Mouse (Mus musculus): Measurements from ENCODE around the gene Plxna3. TPM values are rescaled to one million over a fixed set of nuclear protein-coding genes. Genes with fewer than 3 reads are reported as not detected.
"Not testable (repeated sequence)": the region's sequence is repeated elsewhere in the genome, so short reads cannot be mapped to it uniquely, and the experiment has no call there.

Plxna3 gene
- 16.4 and 17.9 TPM in 2 replicates for polyA plus RNA-seq (2012; rRNA removed)

DNA sequence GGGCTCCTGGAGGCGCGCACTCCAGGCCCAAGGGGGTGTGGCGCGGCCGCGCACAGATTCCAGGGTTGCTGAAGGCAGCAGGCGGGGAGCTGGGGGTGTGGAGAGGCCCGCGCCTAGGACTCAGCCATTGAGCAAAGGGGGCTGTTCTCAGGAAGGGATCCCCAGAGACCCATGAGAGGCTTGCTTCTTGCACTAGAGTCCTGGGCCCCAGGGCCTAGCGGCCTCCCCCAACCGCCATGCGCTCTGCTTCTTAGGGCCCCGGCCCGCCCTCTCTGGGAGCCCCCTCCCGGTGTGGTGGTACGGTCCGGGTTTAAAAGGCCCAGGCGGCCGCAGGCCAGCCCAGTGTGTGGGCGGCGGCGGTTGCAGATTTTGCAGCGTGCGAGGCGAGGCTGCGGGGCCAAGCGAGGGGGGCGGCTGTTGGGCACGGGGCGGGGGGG lies at the start of gene Plxna3:
Gene Plxna3, plus strand, starts transcription at position 342 of the 437 bp plus-strand sequence.
- peak; percentile 73 for DNase-seq (ENCODE audit: low spot score)

GRCm38 (mm10) chrX:74281041-74281731 lies 47.7 kb upstream of the Plxna3 start:
- no peak for DNase-seq (ENCODE audit: low spot score)

- DNase-seq (ENCODE audit: low spot score) = peak; percentile 49
These were observed 47.0 kb upstream of the Plxna3 start, which contains the start of the genes Taz and Dnase1l1 for GRCm38 (mm10) chrX:74281732-74282394. TSS of gene Taz (plus strand) at chrX:74281912. TSS of gene Dnase1l1 (minus strand) at chrX:74282337.

- peak; percentile 62 for DNase-seq (ENCODE audit: low spot score)
These were observed 46.3 kb upstream of the Plxna3 start for GRCm38 (mm10) chrX:74282395-74283091.

DNA sequence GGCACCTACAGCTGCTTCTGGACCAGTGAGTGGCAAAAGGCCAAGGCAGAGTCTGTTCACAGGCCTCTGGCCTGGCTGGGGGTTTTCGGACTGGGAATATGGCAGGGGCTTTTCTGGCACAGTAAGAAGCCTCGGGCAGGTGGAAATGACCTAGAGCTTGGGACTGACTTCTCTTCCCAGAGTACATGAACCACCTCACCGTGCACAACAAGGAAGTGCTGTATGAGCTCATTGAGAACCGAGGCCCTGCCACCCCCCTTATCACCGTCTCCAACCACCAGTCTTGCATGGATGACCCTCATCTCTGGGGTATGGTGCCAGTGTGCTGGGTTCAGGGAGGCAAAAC lies 45.8 kb upstream of the Plxna3 start:
- DNase-seq (ENCODE audit: low spot score) = no peak

DNA sequence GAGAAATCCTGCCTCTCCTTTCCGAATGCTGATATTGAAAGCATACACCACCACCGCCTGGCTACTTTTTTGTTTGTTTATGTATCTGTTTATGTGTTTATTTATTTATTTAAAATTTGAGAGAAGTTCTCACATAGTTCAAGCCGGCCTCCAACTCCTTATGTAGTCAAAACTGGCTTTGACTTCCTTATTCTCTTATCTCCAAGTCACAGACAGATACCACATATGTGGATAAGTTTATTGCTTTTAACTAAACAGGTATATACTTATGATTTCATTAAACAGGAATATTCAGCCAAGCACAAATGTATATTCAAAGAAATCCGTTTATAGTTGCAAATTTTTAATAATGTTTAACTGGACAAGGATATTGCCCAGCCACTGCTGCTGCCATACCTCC lies 35.4 kb upstream of the Plxna3 start:
- no peak for DNase-seq (ENCODE audit: low spot score)

DNA sequence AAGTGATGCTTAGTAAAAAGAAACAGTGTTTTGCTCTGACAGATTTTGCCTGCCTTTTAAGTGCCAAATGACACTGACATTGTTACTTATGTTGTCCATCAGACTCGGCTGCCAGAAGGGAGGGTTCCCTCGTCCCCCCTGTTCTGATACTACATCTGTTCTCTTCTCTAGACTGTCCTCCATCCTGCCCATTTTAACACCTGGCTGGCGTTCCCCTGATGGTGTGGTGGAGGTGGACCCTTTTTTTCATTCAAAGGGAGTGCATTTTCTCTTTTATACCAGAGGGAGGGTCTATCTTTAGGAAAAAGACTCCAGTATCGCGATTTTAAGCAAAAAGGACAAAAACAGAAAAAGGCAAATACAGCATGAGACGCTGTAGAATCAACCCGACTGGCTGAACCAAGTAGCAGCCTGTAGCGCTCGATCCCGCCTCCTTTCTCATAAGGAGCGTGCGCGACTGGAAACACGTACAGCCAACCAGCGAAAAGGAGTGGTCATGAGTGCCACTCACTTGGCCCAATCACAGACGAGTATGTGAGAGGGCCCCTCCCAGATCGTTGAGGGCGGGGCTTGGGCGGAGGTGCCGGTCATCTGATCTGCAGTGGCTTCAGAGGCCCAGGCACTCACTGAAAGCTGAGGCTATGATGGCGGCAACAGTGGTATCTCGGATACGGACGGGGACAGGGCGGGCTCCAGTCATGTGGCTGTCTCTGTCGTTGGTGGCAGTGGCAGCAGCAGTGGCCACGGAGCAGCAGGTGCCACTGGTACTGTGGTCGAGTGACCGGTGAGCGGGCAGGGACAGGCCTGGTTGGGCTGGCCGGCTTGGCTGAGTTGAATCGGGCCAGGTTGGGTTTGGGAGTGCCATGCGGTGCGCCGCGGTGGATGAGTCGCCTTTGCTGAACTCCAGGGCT lies 32.1 kb upstream of the Plxna3 start, which contains the start of gene Atp6ap1:
Gene Atp6ap1, plus strand, starts transcription at position 560 of the 911 bp plus-strand sequence.
- peak; percentile 67 for DNase-seq (ENCODE audit: low spot score)

DNA sequence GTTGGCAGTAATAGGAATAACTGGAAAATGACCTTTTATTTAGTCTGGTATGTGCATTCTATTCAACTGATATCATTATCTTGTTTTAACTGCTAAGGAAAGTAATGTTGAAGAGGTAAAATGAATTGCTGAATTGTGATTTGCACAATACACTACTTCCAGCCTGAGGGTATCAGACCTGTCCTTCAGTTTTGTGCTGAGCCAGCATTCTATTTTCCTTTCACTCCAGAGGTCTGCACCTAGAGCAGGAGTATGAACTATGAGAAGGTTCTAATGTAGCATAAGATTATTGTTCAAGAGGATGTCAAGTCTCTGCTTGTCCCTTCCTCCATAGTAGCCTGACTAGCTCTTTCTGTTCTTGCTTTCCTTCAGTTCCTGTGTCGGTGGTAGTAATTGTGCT lies 30.5 kb upstream of the Plxna3 start:
- no peak for DNase-seq (ENCODE audit: low spot score)

DNA sequence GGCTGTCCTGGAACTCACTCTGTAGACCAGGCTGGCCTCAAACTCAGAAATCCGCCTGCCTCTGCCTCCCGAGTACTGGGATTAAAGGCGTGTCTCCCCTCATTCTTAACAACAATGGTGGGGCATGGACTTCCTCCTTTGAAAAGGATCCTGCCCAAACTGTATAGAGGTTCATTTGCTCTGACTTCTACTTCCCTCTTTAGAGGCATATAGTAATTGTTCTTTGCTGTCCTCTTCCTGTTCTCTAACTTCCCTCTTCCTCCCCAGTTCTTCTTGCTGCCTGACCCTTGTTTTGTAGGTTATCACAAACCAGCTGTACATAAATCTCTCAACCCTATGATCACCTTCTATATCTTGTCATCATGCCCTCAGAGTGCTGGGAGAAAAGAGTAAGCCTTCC lies 29.1 kb upstream of the Plxna3 start:
- no peak for DNase-seq (ENCODE audit: low spot score)

- peak; percentile 67 for DNase-seq (ENCODE audit: low spot score)
These were observed 23.8 kb upstream of the Plxna3 start, which contains the start of gene Gdi1 for GRCm38 (mm10) chrX:74304867-74305700. TSS of gene Gdi1 (plus strand) at chrX:74304998.

GRCm38 (mm10) chrX:74312540-74313464 lies 16.1 kb upstream of the Plxna3 start, which contains the start of gene Fam50a:
TSS of gene Fam50a (plus strand) at chrX:74313033.
- peak; percentile 57 for DNase-seq (ENCODE audit: low spot score)

GRCm38 (mm10) chrX:74329215-74329671 lies 377 bp downstream of the Plxna3 start:
- DNase-seq (ENCODE audit: low spot score) = no peak

GRCm38 (mm10) chrX:74330166-74330930 lies 1.5 kb downstream of the Plxna3 start:
- no peak for DNase-seq (ENCODE audit: low spot score)

DNA sequence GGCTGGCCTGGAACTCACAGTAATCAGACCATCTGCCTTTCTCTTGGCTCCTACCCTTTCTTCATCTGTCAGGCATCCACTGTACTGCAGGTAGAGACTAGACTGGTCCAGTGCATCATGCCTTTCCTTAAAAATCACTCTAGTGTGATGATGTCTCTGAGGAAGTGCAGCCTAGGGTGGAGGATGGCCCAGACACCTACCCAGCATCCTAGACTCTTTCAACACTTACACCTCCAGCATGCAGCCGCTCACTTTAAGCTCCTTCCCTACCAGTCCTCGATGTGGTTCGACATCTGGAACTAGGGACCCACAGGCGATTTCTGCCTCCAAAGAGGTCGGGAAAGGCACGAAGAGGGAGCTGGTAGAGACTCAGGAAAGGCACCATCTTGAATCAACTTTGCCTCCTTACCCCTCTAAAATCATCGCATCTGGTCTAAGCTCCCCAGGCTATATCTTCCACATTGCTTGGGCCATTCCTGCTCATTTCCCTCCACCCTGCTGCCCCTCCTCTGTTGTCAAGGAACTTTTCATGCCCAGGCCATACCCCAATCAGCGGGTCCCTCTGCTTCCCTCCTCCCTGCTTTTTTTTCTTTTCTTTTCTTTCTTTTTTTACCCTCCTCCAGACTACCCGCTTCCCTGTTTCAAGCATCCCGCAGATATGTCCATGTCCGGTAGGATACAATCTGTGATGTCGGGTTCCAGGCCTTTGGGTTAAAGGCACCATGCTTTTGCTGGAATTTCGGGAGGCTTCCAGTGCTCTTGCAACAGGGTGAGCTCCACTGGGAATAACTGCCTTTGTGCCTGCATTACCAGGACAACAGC lies 24.0 kb downstream of the Plxna3 start:
- no peak for DNase-seq (ENCODE audit: low spot score)

DNA sequence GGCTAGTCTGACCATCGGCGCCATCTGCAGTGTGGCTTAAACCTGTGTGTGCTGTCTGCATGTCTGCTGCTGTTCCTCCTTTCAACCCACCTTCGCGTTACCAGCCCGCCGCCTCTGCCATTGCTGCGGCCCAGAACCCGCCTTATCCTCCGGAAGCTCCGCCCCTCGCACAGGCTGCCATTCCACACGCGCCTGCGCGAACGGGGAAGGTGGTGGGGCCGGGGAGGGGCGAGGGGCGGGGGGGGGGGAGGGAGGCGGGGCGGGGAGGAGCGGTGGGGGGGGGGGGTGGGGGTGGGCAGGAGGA lies 24.6 kb downstream of the Plxna3 start, which contains the start of gene Lage3:
Gene Lage3, minus strand, starts transcription at position 152 of the 304 bp plus-strand sequence.
- DNase-seq (ENCODE audit: low spot score) = peak; percentile 46

- DNase-seq (ENCODE audit: low spot score) = not testable (repeated sequence)
These were observed 28.2 kb downstream of the Plxna3 start for GRCm38 (mm10) chrX:74357069-74357468.

DNA sequence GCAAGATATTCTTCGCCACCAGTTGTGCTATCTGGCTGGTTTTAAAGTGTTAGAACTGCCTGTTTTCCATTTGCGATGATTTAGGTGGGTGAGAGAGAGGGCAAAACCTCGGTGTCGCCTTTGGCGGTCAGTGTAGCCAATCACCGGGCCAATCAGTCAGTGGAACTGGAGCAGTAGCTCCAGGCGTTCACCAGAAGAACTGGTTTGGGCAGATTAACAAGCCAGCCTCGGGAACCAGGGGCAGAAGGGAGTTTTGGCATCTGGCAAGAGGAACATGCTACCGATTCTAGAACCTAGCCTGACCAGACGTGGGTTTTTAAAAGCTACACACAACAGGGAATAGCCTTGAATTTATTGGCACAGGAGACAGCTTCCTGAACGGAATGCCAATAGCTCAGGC lies 30.3 kb downstream of the Plxna3 start:
- peak; percentile 21 for DNase-seq (ENCODE audit: low spot score)

- DNase-seq (ENCODE audit: low spot score) = no peak
These were observed 38.6 kb downstream of the Plxna3 start for GRCm38 (mm10) chrX:74367512-74367911.
